Mouse (Mus musculus): ENCODE measurements at regions not wholly inside any gene's neighbourhood (a gene's known extent, or its start where the extent isn't known, plus 50 kb on each side); places are given as distances from the start of the nearest gene placed in this dataset.
"Not testable (repeated sequence)": the region's sequence is repeated elsewhere in the genome, so short reads cannot be mapped to it uniquely, and the experiment has no call there.

DNA sequence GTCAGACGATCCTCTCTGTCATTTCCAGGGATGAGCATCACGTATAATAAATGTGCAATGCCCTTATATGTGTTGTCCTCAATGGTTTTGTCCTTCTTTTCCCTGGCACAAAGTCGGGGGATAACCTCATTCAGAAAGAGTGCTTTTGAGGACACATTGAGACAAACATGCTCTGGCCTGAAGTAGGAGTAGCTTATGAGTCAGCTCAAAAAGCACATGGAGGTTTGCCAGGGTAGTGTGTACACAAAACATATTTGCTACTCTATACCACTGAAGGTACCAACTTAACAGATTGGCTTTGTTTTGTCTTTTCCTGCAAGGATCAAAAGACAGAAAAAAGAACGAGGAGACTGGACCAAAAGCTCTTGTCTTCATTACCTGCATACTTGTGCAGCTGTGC is 682.1 kb upstream of the Grid2 start:
- peak; percentile 4 for DNase-seq (ENCODE audit: low spot score)

GRCm38 (mm10) chr6:62576200-62576599 is 679.5 kb upstream of the Grid2 start:
- peak; percentile 10 for DNase-seq (ENCODE audit: low spot score)

GRCm38 (mm10) chr6:62620543-62620942 is 635.1 kb upstream of the Grid2 start:
- no peak for DNase-seq (ENCODE audit: low spot score)

DNA sequence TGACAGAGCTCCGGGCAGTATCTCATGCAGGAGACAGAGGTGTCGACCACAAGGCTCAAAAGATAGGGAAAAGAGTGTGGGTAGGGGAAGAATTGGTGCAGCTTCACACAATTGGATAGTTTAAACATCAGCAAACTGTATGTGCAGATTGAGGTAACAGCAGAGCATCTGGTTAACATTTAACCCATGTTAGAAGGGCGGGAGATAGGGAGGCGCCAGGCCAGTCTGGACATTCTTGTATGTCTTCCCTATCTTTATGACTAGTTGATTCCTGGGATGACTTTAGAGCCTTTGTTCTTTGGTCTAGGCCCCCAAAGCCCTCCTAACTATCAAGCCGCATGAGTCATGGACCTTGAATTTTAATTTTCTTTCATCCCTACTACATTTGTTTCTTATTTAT is 587.6 kb upstream of the Grid2 start:
- DNase-seq (ENCODE audit: low spot score) = not testable (repeated sequence)

DNA sequence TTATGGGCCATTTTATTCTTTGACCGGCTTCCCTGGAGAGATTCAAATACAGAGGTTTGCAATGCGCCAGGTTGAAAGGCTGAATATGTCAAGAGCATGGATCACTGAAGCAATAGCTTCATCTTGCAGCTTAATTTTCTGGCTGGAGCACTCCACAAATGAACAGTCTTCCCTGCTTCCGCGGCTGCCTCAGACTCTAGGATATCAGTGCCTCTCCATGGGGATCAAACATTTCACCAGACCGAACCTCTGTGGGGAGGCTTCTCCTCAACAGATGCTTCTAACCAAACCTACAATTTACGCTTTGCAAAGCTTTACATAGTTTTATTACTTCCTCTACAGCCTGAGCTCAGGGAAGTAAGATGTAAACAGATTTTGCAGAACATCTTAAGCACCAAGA is 537.3 kb upstream of the Grid2 start:
- no peak for DNase-seq (ENCODE audit: low spot score)

DNA sequence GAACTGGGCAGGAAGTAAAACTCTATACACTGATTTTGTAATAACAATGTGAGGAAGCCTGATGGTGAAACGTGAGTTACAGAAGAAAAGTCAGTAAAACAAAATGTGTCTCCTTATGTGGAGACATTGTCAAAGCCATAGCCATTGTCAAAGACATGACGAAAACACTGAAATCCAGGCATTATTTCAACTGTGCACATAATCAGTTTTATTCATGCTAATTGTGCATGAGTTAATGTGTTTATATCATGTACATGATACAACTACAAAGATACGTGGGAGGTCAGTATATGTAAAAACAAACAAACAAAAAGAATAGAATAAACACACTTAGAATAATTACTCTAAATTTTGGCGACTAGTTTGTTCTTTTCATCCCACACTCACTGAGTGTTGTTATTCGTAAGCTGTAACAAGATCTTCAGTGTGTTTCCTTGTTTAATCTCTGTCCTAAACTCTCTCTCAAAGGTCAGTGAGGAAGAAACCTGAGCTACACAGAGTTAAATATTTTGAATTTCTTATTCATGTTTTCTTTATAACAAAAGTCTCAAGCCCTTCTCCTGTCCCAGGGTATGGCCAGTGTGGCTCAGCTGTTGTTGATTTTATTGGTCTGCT is 536.0 kb upstream of the Grid2 start:
- no peak for DNase-seq (ENCODE audit: low spot score)
